Mouse (Mus musculus) stomach, postnatal 0 days (tissue): ENCODE data around the gene D13Ertd608e. TPM values are rescaled to one million over a fixed set of nuclear protein-coding genes. Genes with fewer than 3 reads are reported as not detected.

Experiments used
- polyA plus RNA-seq: library from polyadenylated mRNA; unstranded; fragments of >200 nt; fragmentation: Nextera tagmentation; extraction: Ambion mirVana; gene quantifications from 2 replicates; pipeline ENCODE4 v1.2.1, GENCODE M21; 2015

Gene D13Ertd608e
- polyA plus RNA-seq, 1 experiment from 2014 or later, result not detected

Other genes starting within 250 kb of the D13Ertd608e start
- gene Ccl28, start 212.2 kb upstream of the D13Ertd608e start, polyA plus RNA-seq, result 0.10 and 0.31 TPM in 2 replicates
- 131 and 140 TPM in 2 replicates for gene Hmgcs1, start 145.6 kb upstream of the D13Ertd608e start, polyA plus RNA-seq
- gene Nim1k, start 80.1 kb upstream of the D13Ertd608e start, polyA plus RNA-seq, result 0.53 TPM in 2 replicates
- gene Zfp131, start 45.1 kb upstream of the D13Ertd608e start, polyA plus RNA-seq, result 18.2 and 18.3 TPM in 2 replicates
- not detected in 2 replicates for gene AF067063, start 5.8 kb upstream of the D13Ertd608e start, polyA plus RNA-seq
- gene Tcstv1, start 58.8 kb downstream of the D13Ertd608e start, polyA plus RNA-seq, result not detected in 2 replicates
- gene Gm21761, start 93.3 kb downstream of the D13Ertd608e start, polyA plus RNA-seq, result not detected in 2 replicates
- not detected in 2 replicates for gene B020031M17Rik, start 114.8 kb downstream of the D13Ertd608e start, polyA plus RNA-seq
- gene Gm36079, start 191.0 kb downstream of the D13Ertd608e start, polyA plus RNA-seq, result not detected in 2 replicates
- gene Gm21188, start 216.2 kb downstream of the D13Ertd608e start, polyA plus RNA-seq, result not detected in 2 replicates